Mouse (Mus musculus): Measurements from ENCODE around the gene Rara.

The Rara gene

GRCm38 (mm10) chr11:98953835-98954320, 26.3 kb downstream of the Rara start:
- no peak for DNase-seq

- peak; percentile 93 for DNase-seq
Measured at GRCm38 (mm10) chr11:98954373-98954772, 26.8 kb downstream of the Rara start.

- peak; percentile 75 for DNase-seq
Measured at GRCm38 (mm10) chr11:98954801-98955706, 27.4 kb downstream of the Rara start.

- DNase-seq: peak; percentile 35
Measured at GRCm38 (mm10) chr11:98955707-98956235, 28.2 kb downstream of the Rara start.

GRCm38 (mm10) chr11:98956340-98956739, 28.7 kb downstream of the Rara start:
- no peak for DNase-seq

- DNase-seq: peak; percentile 95
Measured at GRCm38 (mm10) chr11:98959437-98960312, 32.1 kb downstream of the Rara start.

- peak; percentile 94 for DNase-seq
Measured at GRCm38 (mm10) chr11:98960313-98960906, 32.8 kb downstream of the Rara start.

GRCm38 (mm10) chr11:98961051-98961592, 33.5 kb downstream of the Rara start:
- peak; percentile 65 for DNase-seq

- no peak for DNase-seq
Measured at GRCm38 (mm10) chr11:98961766-98962165, 34.1 kb downstream of the Rara start.

GRCm38 (mm10) chr11:98962421-98963095, 34.9 kb downstream of the Rara start:
- no peak for DNase-seq

- DNase-seq: peak; percentile 96
Measured at GRCm38 (mm10) chr11:98963191-98964021, 35.8 kb downstream of the Rara start.

GRCm38 (mm10) chr11:98964201-98964615, 36.6 kb downstream of the Rara start:
- no peak for DNase-seq

- DNase-seq: no peak
Measured at GRCm38 (mm10) chr11:98964616-98965415, 37.2 kb downstream of the Rara start.

- DNase-seq: no peak
Measured at GRCm38 (mm10) chr11:98965416-98966077, 37.9 kb downstream of the Rara start.

- peak; percentile 90 for DNase-seq
Measured at GRCm38 (mm10) chr11:98966499-98967141, 39.0 kb downstream of the Rara start.

GRCm38 (mm10) chr11:98968079-98968478, 40.5 kb downstream of the Rara start:
- no peak for DNase-seq

- no peak for DNase-seq
Measured at GRCm38 (mm10) chr11:98968716-98969495, 41.3 kb downstream of the Rara start.

- DNase-seq: no peak
Measured at GRCm38 (mm10) chr11:98969496-98969927, 41.9 kb downstream of the Rara start.

Measured in lung, postnatal 10 days (tissue).